Mouse (Mus musculus) cerebellum, adult 8-10 months (tissue): ENCODE data around the gene Gm21970.
A peak's percentile ranks its signal among the peaks of the same experiment; 100 is the strongest.

Experiments
- DNase-seq: peaks from one replicate; pipeline ENCODE4 v3.0.0; 2022

Gm21970 gene

GRCm38 (mm10) chr16:91391421-91391820 is at the start of gene Gm21970:
Gm21970 (plus strand) TSS chr16:91391721.
- DNase-seq: no peak

GRCm38 (mm10) chr16:91346491-91346890 is 45.0 kb upstream of the Gm21970 start:
- no peak for DNase-seq

GRCm38 (mm10) chr16:91347491-91348263 is 43.8 kb upstream of the Gm21970 start:
- DNase-seq: no peak

GRCm38 (mm10) chr16:91348264-91348565 is 43.3 kb upstream of the Gm21970 start:
- DNase-seq: no peak

GRCm38 (mm10) chr16:91348588-91349330 is 42.8 kb upstream of the Gm21970 start:
- DNase-seq: no peak

GRCm38 (mm10) chr16:91352084-91352562 is 39.4 kb upstream of the Gm21970 start:
- peak; percentile 85 for DNase-seq

GRCm38 (mm10) chr16:91352749-91353148 is 38.8 kb upstream of the Gm21970 start:
- no peak for DNase-seq

- no peak for DNase-seq
Measured at GRCm38 (mm10) chr16:91353177-91353576, 38.3 kb upstream of the Gm21970 start.

- no peak for DNase-seq
Measured at GRCm38 (mm10) chr16:91353638-91354037, 37.9 kb upstream of the Gm21970 start.

GRCm38 (mm10) chr16:91354599-91354998 is 36.9 kb upstream of the Gm21970 start:
- no peak for DNase-seq

- no peak for DNase-seq
Measured at GRCm38 (mm10) chr16:91355160-91355559, 36.4 kb upstream of the Gm21970 start.

- DNase-seq: no peak
Measured at GRCm38 (mm10) chr16:91356760-91357525, 34.6 kb upstream of the Gm21970 start.

- no peak for DNase-seq
Measured at GRCm38 (mm10) chr16:91357526-91357900, 34.0 kb upstream of the Gm21970 start.

GRCm38 (mm10) chr16:91358555-91358954 is 33.0 kb upstream of the Gm21970 start:
- peak; percentile 65 for DNase-seq

GRCm38 (mm10) chr16:91359531-91359930 is 32.0 kb upstream of the Gm21970 start:
- DNase-seq: no peak

GRCm38 (mm10) chr16:91360162-91360561 is 31.4 kb upstream of the Gm21970 start:
- no peak for DNase-seq

GRCm38 (mm10) chr16:91362006-91362405 is 29.5 kb upstream of the Gm21970 start:
- no peak for DNase-seq

- no peak for DNase-seq
Measured at GRCm38 (mm10) chr16:91362616-91363272, 28.8 kb upstream of the Gm21970 start.

- no peak for DNase-seq
Measured at GRCm38 (mm10) chr16:91363483-91363882, 28.0 kb upstream of the Gm21970 start.

GRCm38 (mm10) chr16:91366567-91366966 is 25.0 kb upstream of the Gm21970 start:
- no peak for DNase-seq

GRCm38 (mm10) chr16:91367066-91367465 is 24.5 kb upstream of the Gm21970 start:
- DNase-seq: no peak

GRCm38 (mm10) chr16:91372577-91373472 is 18.7 kb upstream of the Gm21970 start, which contains the start of gene Ifnar2:
Ifnar2 (plus strand) TSS chr16:91372783.
- DNase-seq: peak; percentile 75
